Mouse (Mus musculus): Measurements from ENCODE around the gene Iqgap3. TPM values are rescaled to one million over a fixed set of nuclear protein-coding genes. Genes with fewer than 3 reads are reported as not detected.

Gene Iqgap3
- polyA plus RNA-seq, 1 experiment from 2014 or later: 10.5 TPM

DNA sequence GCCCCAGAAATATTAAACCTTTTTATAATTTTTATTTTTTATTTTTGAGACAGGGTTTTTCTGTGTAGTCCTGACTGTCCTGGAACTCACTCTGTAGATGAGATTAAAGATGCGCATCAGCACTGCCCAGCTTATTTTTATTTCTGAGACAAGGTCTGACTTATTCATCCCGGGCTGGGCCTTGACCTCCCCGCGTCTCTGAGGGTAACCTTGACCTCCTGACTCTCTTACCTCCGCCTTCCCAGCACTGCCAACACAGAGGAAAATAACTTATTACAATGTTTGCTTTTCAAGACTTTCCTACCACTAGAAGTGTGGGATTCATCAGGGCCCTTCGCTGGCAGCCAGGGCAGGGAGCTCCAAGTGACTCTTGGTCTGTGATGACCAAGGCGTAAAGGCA is 44.4 kb downstream of the Iqgap3 start:
- Histone ChIP-seq H3K4me2 (replicated peaks; ENCODE audit: low read depth, low read length) (no peak overlapping the region), H3K27me3 (ENCODE audit: control insufficient read depth, insufficient read depth, low read length) (no peaks in the 10 kb centered on the region), H3K27ac (ENCODE audit: low read depth, low read length) (no peak overlapping the region), H3K9ac (ENCODE audit: low read depth, low read length) (no peak overlapping the region), H3K36me3 (ENCODE audit: control insufficient read depth, insufficient read depth, low read length) (no peaks in the 10 kb centered on the region), H3K4me3 (ENCODE audit: low read depth, low read length) (no peak overlapping the region), H3K4me1 (replicated peaks; ENCODE audit: control insufficient read depth, insufficient read depth, low read length) (no peaks in the 10 kb centered on the region), H3K9me3 (ENCODE audit: control insufficient read depth, low read length) (no peaks in the 10 kb centered on the region)
- 84% methylated on average over 7 of the region's 7 CpGs for WGBS
- ATAC-seq (ENCODE audit: low FRiP score) (no peak), DNase-seq (ENCODE audit: low spot score) (no peak)

DNA sequence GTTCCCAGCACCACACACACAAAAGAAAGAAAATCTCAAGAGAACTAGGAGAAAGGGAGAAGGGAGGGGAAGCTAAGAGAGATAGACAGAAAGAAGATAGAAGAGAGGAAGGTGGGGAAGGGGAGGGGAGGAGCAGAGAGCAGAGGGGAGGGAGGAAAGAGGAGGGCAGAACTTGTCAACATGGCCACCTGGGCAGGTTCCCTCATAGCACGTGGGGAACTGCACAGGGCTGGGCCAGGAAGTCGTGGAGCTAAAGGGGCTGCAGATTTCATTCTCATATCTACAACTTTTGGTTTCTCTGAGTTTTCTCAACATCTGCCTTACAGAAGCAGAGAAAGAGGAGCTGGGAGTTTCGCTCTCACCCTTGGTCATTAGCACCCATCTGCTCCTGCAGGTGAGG is 45.9 kb downstream of the Iqgap3 start:
- H3K36me3 ChIP-seq (ENCODE audit: control insufficient read depth, insufficient read depth, low read length): no peaks in the 10 kb centered on the region
- DNase-seq (ENCODE audit: low spot score) (no peak), ATAC-seq (ENCODE audit: low FRiP score) (no peak)
- H3K27ac ChIP-seq (ENCODE audit: low read depth, low read length): no peak overlapping the region
- no peak overlapping the region for H3K9ac ChIP-seq (ENCODE audit: low read depth, low read length)
- H3K9me3 ChIP-seq (ENCODE audit: control insufficient read depth, low read length): no peaks in the 10 kb centered on the region
- 60% methylated on average over 3 of the region's 3 CpGs for WGBS
- no peaks in the 10 kb centered on the region for H3K4me1 ChIP-seq (replicated peaks; ENCODE audit: control insufficient read depth, insufficient read depth, low read length)
- H3K27me3 ChIP-seq (ENCODE audit: control insufficient read depth, insufficient read depth, low read length): no peaks in the 10 kb centered on the region
- no peak overlapping the region for H3K4me2 ChIP-seq (replicated peaks; ENCODE audit: low read depth, low read length)
- H3K4me3 ChIP-seq (ENCODE audit: low read depth, low read length): no peak overlapping the region

DNA sequence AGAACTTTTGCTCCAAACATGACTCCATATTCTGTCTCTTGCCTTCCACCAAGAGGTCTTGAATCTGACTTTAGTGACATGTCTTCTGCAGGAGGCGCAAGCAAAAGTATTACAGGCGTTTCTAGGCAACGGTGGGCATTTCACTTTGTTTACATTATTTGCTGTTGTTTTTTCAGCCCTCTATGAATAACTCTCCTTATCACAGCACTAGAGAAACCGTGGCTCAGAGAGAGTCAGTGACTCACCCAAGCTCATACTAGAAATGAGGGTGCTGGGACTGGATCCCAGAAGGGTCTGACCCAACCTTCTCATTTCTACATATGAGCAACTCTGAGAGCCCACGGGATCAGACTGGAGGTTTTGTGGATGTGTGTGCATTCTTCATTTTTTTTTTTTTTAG is 46.3 kb downstream of the Iqgap3 start:
- Histone ChIP-seq H3K9ac (ENCODE audit: low read depth, low read length) (no peak overlapping the region), H3K27ac (ENCODE audit: low read depth, low read length) (no peak overlapping the region), H3K4me3 (ENCODE audit: low read depth, low read length) (no peak overlapping the region), H3K27me3 (ENCODE audit: control insufficient read depth, insufficient read depth, low read length) (no peaks in the 10 kb centered on the region), H3K4me2 (replicated peaks; ENCODE audit: low read depth, low read length) (no peak overlapping the region), H3K9me3 (ENCODE audit: control insufficient read depth, low read length) (no peaks in the 10 kb centered on the region), H3K4me1 (replicated peaks; ENCODE audit: control insufficient read depth, insufficient read depth, low read length) (no peaks in the 10 kb centered on the region), H3K36me3 (ENCODE audit: control insufficient read depth, insufficient read depth, low read length) (no peaks in the 10 kb centered on the region)
- ATAC-seq (ENCODE audit: low FRiP score) (no peak), DNase-seq (ENCODE audit: low spot score) (no peak)
- WGBS: 81% methylated on average over 5 of the region's 5 CpGs

DNA sequence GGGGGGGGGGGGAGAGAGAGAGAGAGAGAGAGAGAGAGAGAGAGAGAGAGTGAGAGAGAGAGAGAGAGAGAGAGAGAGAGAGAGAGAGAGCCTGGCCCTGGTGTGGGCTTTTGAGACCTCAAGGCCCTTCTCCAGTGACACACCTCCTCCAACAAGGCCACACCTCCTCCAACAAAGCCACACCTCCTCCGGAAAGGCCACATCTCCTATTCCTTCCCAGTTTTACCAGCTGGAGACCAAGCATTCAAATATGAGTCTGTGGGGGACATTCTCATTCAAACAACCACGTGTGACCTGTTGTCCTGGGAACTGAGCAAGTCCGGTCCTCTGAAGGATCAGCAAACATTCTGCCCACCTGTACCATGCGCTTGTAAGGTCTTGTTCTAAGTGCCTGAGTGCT is 47.2 kb downstream of the Iqgap3 start:
- H3K9ac ChIP-seq (ENCODE audit: low read depth, low read length): no peak overlapping the region
- 51% methylated on average over 4 of the region's 4 CpGs for WGBS
- no peaks in the 10 kb centered on the region for H3K36me3 ChIP-seq (ENCODE audit: control insufficient read depth, insufficient read depth, low read length)
- ATAC-seq (ENCODE audit: low FRiP score): no peak
- no peak overlapping the region for H3K27ac ChIP-seq (ENCODE audit: low read depth, low read length)
- H3K27me3 ChIP-seq (ENCODE audit: control insufficient read depth, insufficient read depth, low read length): no peaks in the 10 kb centered on the region
- no peak overlapping the region for H3K4me2 ChIP-seq (replicated peaks; ENCODE audit: low read depth, low read length)
- no peak for DNase-seq (ENCODE audit: low spot score)
- H3K9me3 ChIP-seq (ENCODE audit: control insufficient read depth, low read length): no peaks in the 10 kb centered on the region
- no peaks in the 10 kb centered on the region for H3K4me1 ChIP-seq (replicated peaks; ENCODE audit: control insufficient read depth, insufficient read depth, low read length)
- no peak overlapping the region for H3K4me3 ChIP-seq (ENCODE audit: low read depth, low read length)

DNA sequence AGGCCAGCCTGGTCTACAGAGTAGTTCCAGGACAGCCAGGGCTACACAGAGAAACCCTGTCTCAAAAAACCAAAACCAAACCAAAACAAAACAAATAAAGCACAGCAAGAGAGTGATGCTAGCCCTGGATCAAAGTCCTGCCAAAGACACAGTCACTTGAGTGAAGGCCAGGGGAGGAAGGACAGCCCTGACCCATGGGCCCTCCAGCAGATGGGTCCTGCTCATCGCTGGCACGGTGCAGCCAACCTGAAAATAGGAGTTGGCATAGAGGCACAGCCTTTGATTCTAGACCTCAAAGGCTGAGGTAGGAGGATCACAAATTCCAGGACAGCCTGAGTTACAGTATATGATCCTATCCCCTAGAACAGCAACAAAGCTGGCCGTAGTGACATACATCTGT is 49.3 kb downstream of the Iqgap3 start:
- no peak overlapping the region for H3K27ac ChIP-seq (ENCODE audit: low read depth, low read length)
- no peaks in the 10 kb centered on the region for H3K27me3 ChIP-seq (ENCODE audit: control insufficient read depth, insufficient read depth, low read length)
- no peaks in the 10 kb centered on the region for H3K36me3 ChIP-seq (ENCODE audit: control insufficient read depth, insufficient read depth, low read length)
- no peaks in the 10 kb centered on the region for H3K9me3 ChIP-seq (ENCODE audit: control insufficient read depth, low read length)
- WGBS: 97% methylated on average over 3 of the region's 3 CpGs
- DNase-seq (ENCODE audit: low spot score): no peak
- ATAC-seq (ENCODE audit: low FRiP score): no peak
- no peak overlapping the region for H3K4me3 ChIP-seq (ENCODE audit: low read depth, low read length)
- no peak overlapping the region for H3K4me2 ChIP-seq (replicated peaks; ENCODE audit: low read depth, low read length)
- no peak overlapping the region for H3K9ac ChIP-seq (ENCODE audit: low read depth, low read length)
- H3K4me1 ChIP-seq (replicated peaks; ENCODE audit: control insufficient read depth, insufficient read depth, low read length): no peaks in the 10 kb centered on the region

DNA sequence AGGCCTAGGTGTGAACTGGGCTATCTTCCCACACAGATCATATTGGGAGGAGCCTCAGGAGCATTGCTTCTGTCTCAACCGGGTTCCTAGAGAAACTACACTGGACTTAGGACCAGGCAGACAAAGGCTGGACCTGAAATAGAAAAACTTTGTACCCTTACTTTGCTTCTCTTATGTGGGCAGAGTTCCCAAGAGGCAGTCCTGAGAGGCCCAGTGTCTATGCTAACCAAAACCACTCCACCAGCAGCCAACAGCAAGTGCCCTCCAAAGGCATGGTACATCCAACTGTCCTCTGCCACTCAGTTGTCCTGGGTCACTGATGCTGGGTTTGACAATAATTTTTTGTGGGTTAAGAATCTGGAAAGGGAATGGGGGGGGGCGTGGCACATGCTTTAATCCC is 50.7 kb downstream of the Iqgap3 start:
- no peaks in the 10 kb centered on the region for H3K4me1 ChIP-seq (replicated peaks; ENCODE audit: control insufficient read depth, insufficient read depth, low read length)
- H3K9me3 ChIP-seq (ENCODE audit: control insufficient read depth, low read length): no peaks in the 10 kb centered on the region
- H3K4me3 ChIP-seq (ENCODE audit: low read depth, low read length): no peak overlapping the region
- H3K27ac ChIP-seq (ENCODE audit: low read depth, low read length): no peak overlapping the region
- ATAC-seq (ENCODE audit: low FRiP score) (no peak), DNase-seq (ENCODE audit: low spot score) (no peak)
- no peaks in the 10 kb centered on the region for H3K36me3 ChIP-seq (ENCODE audit: control insufficient read depth, insufficient read depth, low read length)
- H3K4me2 ChIP-seq (replicated peaks; ENCODE audit: low read depth, low read length): no peak overlapping the region
- WGBS: 78% methylated on average over 2 of the region's 2 CpGs
- H3K9ac ChIP-seq (ENCODE audit: low read depth, low read length): no peak overlapping the region
- H3K27me3 ChIP-seq (ENCODE audit: control insufficient read depth, insufficient read depth, low read length): no peaks in the 10 kb centered on the region

DNA sequence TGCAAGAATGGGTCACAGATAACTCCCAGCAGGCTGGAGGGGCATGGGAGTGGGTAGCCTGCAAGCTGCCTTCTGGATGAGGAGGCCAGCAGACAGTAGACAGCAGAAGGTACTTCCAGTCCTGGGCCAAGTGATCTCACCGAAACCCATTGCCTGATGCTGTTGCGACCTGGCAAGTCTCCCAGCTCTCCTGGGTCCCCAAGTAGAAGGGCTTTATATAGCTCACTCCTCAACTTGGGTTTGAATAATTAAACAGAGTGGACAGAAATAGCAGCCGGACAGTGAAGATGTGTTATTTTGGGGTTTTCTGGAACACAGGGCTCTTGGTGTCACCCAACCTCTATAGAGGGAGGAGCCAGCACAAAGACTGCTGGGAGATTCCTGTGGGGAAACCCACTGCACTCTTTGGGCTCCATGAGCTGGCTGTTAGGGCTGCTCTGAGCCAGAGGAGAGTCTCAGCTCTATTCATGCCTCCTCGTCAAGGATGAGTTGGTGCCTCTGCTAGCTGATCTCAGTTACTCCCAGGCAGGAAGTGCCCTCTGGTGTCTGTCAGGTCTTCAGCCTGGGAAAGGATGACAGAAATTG is 51.5 kb downstream of the Iqgap3 start:
- no peaks in the 10 kb centered on the region for H3K9me3 ChIP-seq (ENCODE audit: control insufficient read depth, low read length)
- ATAC-seq (ENCODE audit: low FRiP score) (no peak), DNase-seq (ENCODE audit: low spot score) (no peak)
- 69% methylated on average over 4 of the region's 4 CpGs for WGBS
- no peaks in the 10 kb centered on the region for H3K36me3 ChIP-seq (ENCODE audit: control insufficient read depth, insufficient read depth, low read length)
- H3K9ac ChIP-seq (ENCODE audit: low read depth, low read length): no peak overlapping the region
- H3K4me1 ChIP-seq (replicated peaks; ENCODE audit: control insufficient read depth, insufficient read depth, low read length): no peaks in the 10 kb centered on the region
- H3K27ac ChIP-seq (ENCODE audit: low read depth, low read length): no peak overlapping the region
- H3K4me3 ChIP-seq (ENCODE audit: low read depth, low read length): no peak overlapping the region
- no peaks in the 10 kb centered on the region for H3K27me3 ChIP-seq (ENCODE audit: control insufficient read depth, insufficient read depth, low read length)
- no peak overlapping the region for H3K4me2 ChIP-seq (replicated peaks; ENCODE audit: low read depth, low read length)

DNA sequence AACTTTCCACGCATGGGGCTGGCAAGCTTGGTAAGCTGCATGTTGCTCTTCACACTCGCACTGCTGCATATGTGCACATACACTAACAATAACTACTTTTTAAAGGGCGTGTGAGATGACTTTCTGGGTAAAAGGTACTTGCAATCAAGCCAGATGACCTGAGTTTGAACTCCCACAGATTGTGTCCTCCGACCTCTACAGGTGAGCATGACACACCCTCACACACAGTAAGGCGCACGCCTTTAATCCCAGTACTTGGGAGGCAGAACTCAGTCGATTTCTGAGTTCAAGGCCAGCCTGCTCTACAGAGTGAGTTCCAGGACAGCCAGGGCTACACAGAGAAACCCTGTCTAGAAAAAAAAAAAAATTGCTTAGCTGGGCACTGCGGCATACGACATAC is 54.6 kb downstream of the Iqgap3 start:
- H3K9ac ChIP-seq (ENCODE audit: low read depth, low read length): no peak overlapping the region
- H3K4me1 ChIP-seq (replicated peaks; ENCODE audit: control insufficient read depth, insufficient read depth, low read length): no peaks in the 10 kb centered on the region; the same call in 1 of the 2 replicates
- no peaks in the 10 kb centered on the region for H3K36me3 ChIP-seq (ENCODE audit: control insufficient read depth, insufficient read depth, low read length)
- no peak for DNase-seq (ENCODE audit: low spot score)
- H3K9me3 ChIP-seq (ENCODE audit: control insufficient read depth, low read length): no peaks in the 10 kb centered on the region
- no peak for ATAC-seq (ENCODE audit: low FRiP score)
- H3K27ac ChIP-seq (ENCODE audit: low read depth, low read length): no peak overlapping the region
- H3K27me3 ChIP-seq (ENCODE audit: control insufficient read depth, insufficient read depth, low read length): peaks cover 21% of the 10 kb centered on the region
- H3K4me3 ChIP-seq (ENCODE audit: low read depth, low read length): no peak overlapping the region
- 84% methylated on average over 9 of the region's 9 CpGs for WGBS
- H3K4me2 ChIP-seq (replicated peaks; ENCODE audit: low read depth, low read length): no peak overlapping the region

DNA sequence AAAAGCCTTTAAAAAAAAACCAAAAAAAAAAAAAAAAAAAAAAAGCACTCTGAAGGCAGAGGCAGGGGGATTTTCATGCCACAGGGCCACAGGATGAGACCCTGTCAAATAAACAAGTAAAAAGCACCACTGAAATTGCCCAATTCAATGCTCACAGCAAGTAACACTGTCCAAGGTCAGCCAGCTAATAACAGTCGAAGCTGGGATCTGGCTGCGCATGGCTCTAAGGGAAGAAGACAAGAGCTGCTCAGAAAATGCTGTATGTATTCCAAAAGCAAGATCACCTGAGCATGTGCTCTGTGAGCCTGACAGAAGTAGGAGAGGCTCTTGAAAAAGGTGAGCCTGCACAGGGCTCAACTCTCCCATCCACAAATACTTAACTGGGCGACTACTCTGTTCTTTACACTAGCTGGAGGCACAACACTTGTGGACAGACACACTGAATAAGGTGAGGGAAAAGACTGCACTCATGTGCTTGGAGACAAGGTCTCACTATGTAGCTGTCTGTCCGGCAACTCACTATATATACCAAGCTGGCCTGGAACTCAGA is 55.2 kb downstream of the Iqgap3 start:
- ATAC-seq (ENCODE audit: low FRiP score) (no peak), DNase-seq (ENCODE audit: low spot score) (no peak)
- no peak overlapping the region for H3K9ac ChIP-seq (ENCODE audit: low read depth, low read length)
- H3K4me2 ChIP-seq (replicated peaks; ENCODE audit: low read depth, low read length): no peak overlapping the region
- H3K36me3 ChIP-seq (ENCODE audit: control insufficient read depth, insufficient read depth, low read length): no peaks in the 10 kb centered on the region
- peaks cover 22% of the 10 kb centered on the region for H3K27me3 ChIP-seq (ENCODE audit: control insufficient read depth, insufficient read depth, low read length)
- no peaks in the 10 kb centered on the region; the same call in 1 of the 2 replicates for H3K4me1 ChIP-seq (replicated peaks; ENCODE audit: control insufficient read depth, insufficient read depth, low read length)
- no peak overlapping the region for H3K27ac ChIP-seq (ENCODE audit: low read depth, low read length)
- no peak overlapping the region for H3K4me3 ChIP-seq (ENCODE audit: low read depth, low read length)
- H3K9me3 ChIP-seq (ENCODE audit: control insufficient read depth, low read length): no peaks in the 10 kb centered on the region
- 77% methylated on average over 4 of the region's 4 CpGs for WGBS

Data from hindbrain, embryonic 11.5 days (tissue).